Mouse (Mus musculus) ES-E14 (cell line): Measurements from ENCODE around the gene Lenep. TPM values are rescaled to one million over a fixed set of nuclear protein-coding genes. Genes with fewer than 3 reads are reported as not detected.
A peak's percentile ranks its signal among the peaks of the same experiment; 100 is the strongest.

Source experiments
- DNase-seq: peaks from one replicate; pipeline ENCODE4 v3.0.0-alpha.2; 2013; ENCODE audit warnings: low read depth, low spot score
- H3K27ac ChIP-seq: 2 replicates; pipeline ENCODE4 v1.5.1; 2012; ENCODE audit warnings: low read depth, mild to moderate bottlenecking, low read length, moderate library complexity, mixed read lengths; ENCODE audit not compliant: poor library complexity, insufficient read depth, severe bottlenecking
- H3K36me3 ChIP-seq: 2 replicates; pipeline ENCODE4 v1.6.1; 2012; ENCODE audit warnings: mild to moderate bottlenecking, low read length, moderate library complexity, mixed read lengths; ENCODE audit not compliant: control insufficient read depth, poor library complexity, insufficient read depth, severe bottlenecking
- H3K4me1 ChIP-seq, 2 experiments: fragments of 150-350 bp in 1 of 2; sonication (generic) in 1 of 2; 2 replicates each; pipeline ENCODE4 v1.6.1; 2012; ENCODE audit warnings: low read length in 2 of 2, mild to moderate bottlenecking in 1 of 2, mixed read lengths in 1 of 2; ENCODE audit not compliant: control insufficient read depth in 2 of 2, insufficient read depth in 2 of 2, poor library complexity in 1 of 2
- H3K4me3 ChIP-seq, 2 experiments: fragments of 150-350 bp in 1 of 2; sonication (generic) in 1 of 2; 2 replicates each; pipeline ENCODE4 v1.5.1; 2012; ENCODE audit warnings: low read length in 2 of 2, low read depth in 1 of 2, mild to moderate bottlenecking in 1 of 2, mixed read lengths in 1 of 2; ENCODE audit not compliant: insufficient read depth in 1 of 2, poor library complexity in 1 of 2, severe bottlenecking in 1 of 2
- H3K9ac ChIP-seq: 2 replicates; pipeline ENCODE4 v1.6.1; 2012; ENCODE audit warnings: low read depth, mild to moderate bottlenecking, low read length, mixed read lengths; ENCODE audit not compliant: poor library complexity, insufficient read depth, severe bottlenecking
- H3K9me3 ChIP-seq: fragments of 150-350 bp; sonication (generic); 2 replicates; pipeline ENCODE4 v1.6.1; 2012; ENCODE audit warnings: low read depth, mild to moderate bottlenecking, low read length; ENCODE audit not compliant: control insufficient read depth, insufficient read depth
- CHD2 ChIP-seq: IDR thresholded peaks from 2 replicates; pipeline ENCODE4 v1.6.1; 2014; ENCODE audit warnings: mild to moderate bottlenecking, low read depth, low read length, inconsistent platforms
- HCFC1 ChIP-seq: IDR thresholded peaks from 2 replicates; pipeline ENCODE4 v1.6.1; 2012; ENCODE audit warnings: low read length, inconsistent platforms, borderline replicate concordance; ENCODE audit not compliant: insufficient read depth
- MAFK ChIP-seq: IDR thresholded peaks from 2 replicates; pipeline ENCODE4 v1.6.1; 2014; ENCODE audit warnings: mild to moderate bottlenecking, low read depth, low read length, inconsistent platforms; ENCODE audit not compliant: insufficient read depth
- ZC3H11A ChIP-seq: IDR thresholded peaks from 2 replicates; pipeline ENCODE4 v1.6.1; 2012; ENCODE audit warnings: low read depth, mild to moderate bottlenecking, inconsistent platforms, low read length, borderline replicate concordance
- ZNF384 ChIP-seq: IDR thresholded peaks from 2 replicates; pipeline ENCODE4 v1.6.1; 2012; ENCODE audit warnings: low read depth, low read length, inconsistent platforms
- in situ Hi-C, 2 experiments: fragments of 600-800 bp; cut with MboI; formaldehyde crosslinking; loops; one replicate each; pipeline ENCODE4 v1.15.1; 2025; ENCODE audit warnings: low sequenced_read_pairs in 2 of 2, inconsistent platforms in 1 of 2; ENCODE audit not compliant: unreplicated experiment in 2 of 2
- total RNA-seq: library from RNA; depleted of rRNA; stranded (reverse); fragments of 300-350 nt; gene quantifications from 2 replicates; pipeline ENCODE4 v1.2.3, GENCODE M21; 2012

Gene Lenep
- total RNA-seq, 1 experiment, result not detected

DNA sequence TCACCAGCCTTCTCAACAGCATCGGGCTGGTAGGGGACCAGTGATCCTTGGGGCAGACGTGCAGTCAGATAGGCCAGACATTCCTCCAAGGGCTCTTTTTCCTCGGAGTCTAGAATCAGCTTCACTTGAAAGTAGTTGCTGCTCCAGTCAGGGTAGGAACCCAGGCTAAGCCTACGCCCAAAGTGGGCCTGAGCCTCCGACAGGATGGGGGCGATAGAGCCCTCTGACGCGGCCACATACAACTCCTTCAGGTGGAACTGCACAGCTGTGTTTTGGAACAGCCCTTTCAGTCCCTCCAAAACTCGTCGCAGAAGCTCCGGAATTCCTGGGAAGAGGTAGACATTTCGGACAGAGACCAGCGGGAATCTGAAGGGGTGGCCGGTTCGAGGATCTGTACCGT lies 5.9 kb upstream of the Lenep start:
- peaks cover 14% of the 10 kb centered on the region; the same call in 1 of the 2 replicates for H3K36me3 ChIP-seq
- peaks cover 0 to 14% of the 10 kb centered on the region in 2 experiments; a peak in 2 of 4 replicates for H3K4me1 ChIP-seq
- H3K9ac ChIP-seq, result peak overlapping the region; percentile 41
- no peaks in the 10 kb centered on the region for H3K9me3 ChIP-seq
- peak overlapping the region; percentile 40 to 47; a peak in 3 of 4 replicates for H3K4me3 ChIP-seq
- in situ Hi-C loops, result no loop called here
- DNase-seq, result no peak
- TF ChIP-seq HCFC1, result no peak
- no peak for TF ChIP-seq CHD2
- no peak for TF ChIP-seq ZNF384
- TF ChIP-seq ZC3H11A, result no peak
- no peak for TF ChIP-seq MAFK
- no peak overlapping the region for H3K27ac ChIP-seq

DNA sequence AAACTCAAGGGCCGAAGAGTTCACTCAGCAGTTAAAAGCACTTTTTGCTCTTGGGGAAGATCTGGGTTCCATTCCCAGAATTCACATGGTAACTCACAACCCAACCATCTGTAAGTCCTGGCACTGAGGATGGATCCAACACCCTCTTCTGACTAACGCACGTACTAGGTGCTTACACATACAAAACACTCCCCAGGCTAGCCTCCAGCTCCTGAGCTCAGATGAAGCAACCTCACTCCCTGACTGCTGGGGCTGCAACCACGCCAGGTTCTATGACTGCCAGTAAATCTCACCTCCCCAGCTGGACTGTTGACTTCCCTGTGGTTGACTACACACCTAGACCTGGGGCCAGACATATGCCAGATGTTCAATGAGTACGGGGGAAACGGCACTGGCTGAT lies 4.3 kb upstream of the Lenep start:
- Histone ChIP-seq H3K36me3 (peaks cover 22% of the 10 kb centered on the region; the same call in 1 of the 2 replicates), H3K9me3 (no peaks in the 10 kb centered on the region), H3K9ac (no peak overlapping the region), H3K27ac (no peak overlapping the region), H3K4me1 (peaks cover 0 to 17% of the 10 kb centered on the region in 2 experiments; a peak in 2 of 4 replicates), H3K4me3 (no peak overlapping the region)
- TF ChIP-seq HCFC1 (no peak), CHD2 (no peak), MAFK (no peak), ZNF384 (no peak), ZC3H11A (no peak)
- in situ Hi-C loops, result no loop called here
- DNase-seq, result no peak

DNA sequence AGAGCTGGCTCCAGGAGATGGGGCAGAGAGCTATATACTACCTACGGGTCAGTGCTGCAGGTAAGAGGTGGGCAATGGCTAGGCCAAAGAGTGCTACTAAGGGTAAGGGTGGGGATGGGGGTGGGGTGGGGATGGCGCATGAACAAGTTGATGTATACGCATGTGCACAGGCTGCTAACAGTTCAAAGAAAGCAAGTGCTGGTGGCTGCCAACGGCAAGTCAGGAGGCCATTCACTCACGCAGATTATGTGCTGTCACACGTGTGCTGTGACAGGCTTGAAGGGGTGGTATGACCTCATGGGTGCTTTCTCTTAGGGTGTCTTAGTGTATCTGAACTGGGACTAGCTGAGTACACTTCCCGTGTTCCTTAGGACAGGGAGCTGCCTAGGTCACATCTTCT lies 1.3 kb downstream of the Lenep start:
- no peak overlapping the region for H3K27ac ChIP-seq
- no peak for DNase-seq
- H3K9me3 ChIP-seq, result no peaks in the 10 kb centered on the region
- in situ Hi-C loops, result no loop called here
- no peak overlapping the region for H3K4me3 ChIP-seq
- TF ChIP-seq ZC3H11A (no peak), ZNF384 (no peak), HCFC1 (no peak), MAFK (no peak), CHD2 (no peak)
- no peak overlapping the region for H3K9ac ChIP-seq
- H3K4me1 ChIP-seq, result peaks cover 0 to 4% of the 10 kb centered on the region in 2 experiments; a peak in 1 of 4 replicates
- peaks cover 20% of the 10 kb centered on the region; the same call in 1 of the 2 replicates for H3K36me3 ChIP-seq

DNA sequence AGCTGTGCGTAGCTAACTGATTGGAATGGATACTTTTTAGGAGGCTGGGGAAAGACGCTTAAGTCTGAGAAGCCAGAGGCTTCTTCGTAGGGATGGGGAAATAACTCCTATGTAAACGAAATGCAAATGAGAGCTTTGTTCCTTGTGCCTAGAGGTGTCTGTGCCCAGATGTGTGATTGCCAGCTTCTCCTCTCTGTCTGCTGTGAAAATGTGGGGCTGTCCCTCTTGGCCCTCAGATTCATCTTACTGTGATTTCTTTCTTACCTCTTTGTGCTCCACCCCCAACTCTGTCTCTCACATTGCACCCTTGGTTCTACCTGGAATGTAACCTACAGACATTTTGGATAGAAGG lies 6.0 kb downstream of the Lenep start:
- Histone ChIP-seq H3K9ac (peak overlapping the region; percentile 21; the same call in 1 of the 2 replicates), H3K9me3 (no peaks in the 10 kb centered on the region), H3K27ac (no peak overlapping the region), H3K4me3 (peak overlapping the region; percentile 52 to 64; a peak in 3 of 4 replicates), H3K36me3 (peaks cover 4% of the 10 kb centered on the region; the same call in 1 of the 2 replicates), H3K4me1 (no peaks in the 10 kb centered on the region; a peak in 1 of 4 replicates)
- TF ChIP-seq ZNF384, result no peak
- TF ChIP-seq CHD2, result no peak
- TF ChIP-seq HCFC1, result no peak
- no peak for TF ChIP-seq MAFK
- TF ChIP-seq ZC3H11A, result no peak
- in situ Hi-C loops, result no loop called here
- no peak for DNase-seq

DNA sequence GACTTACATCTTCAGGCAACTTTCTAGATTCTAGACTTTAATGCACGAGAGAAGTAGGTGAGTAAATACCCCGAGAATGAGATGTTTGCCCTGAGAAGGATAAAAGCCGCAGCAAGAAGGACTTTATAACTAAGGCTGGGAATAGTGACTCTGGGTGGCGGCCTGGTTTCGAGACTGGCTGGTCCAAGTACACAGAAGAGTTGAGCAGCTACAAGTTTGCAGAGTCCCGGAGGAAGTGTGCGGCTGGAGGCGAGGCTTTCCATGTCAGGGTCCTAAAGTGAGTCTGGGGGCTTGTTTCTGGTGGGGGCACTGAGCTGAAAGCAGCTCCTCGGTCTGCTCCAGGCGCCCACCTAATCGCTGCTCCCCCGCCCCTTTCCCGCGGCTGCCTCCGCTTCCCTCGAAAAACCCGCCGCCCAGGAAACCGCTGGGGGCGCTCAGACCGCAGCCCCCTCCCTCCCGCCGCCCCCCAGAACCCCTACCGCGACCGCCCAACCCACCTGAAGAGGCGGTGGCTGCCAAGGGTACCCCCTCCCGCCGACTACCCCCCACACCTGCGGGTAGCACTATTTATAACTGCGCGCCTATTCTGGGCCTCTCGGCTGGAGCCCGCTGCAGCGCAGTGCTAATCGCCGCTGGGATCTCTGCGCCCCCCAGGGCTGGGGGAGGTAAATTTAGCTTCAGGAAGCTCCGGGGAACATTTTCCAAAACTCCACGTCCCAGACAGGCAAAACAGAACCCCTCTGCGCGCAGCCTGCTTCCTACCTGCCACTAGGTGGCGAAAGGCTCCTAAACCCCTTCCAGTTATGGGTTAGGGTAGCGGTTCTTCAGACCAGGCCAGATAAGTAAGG lies 6.6 kb downstream of the Lenep start:
- no peaks in the 10 kb centered on the region for H3K9me3 ChIP-seq
- H3K27ac ChIP-seq, result no peak overlapping the region
- TF ChIP-seq HCFC1 (no peak), MAFK (no peak), ZNF384 (no peak), ZC3H11A (no peak), CHD2 (no peak)
- H3K36me3 ChIP-seq, result no peaks in the 10 kb centered on the region
- in situ Hi-C loops, result no loop called here
- H3K4me3 ChIP-seq, result peak overlapping the region; percentile 52 to 64
- peaks cover 0 to 4% of the 10 kb centered on the region in 2 experiments; a peak in 3 of 4 replicates for H3K4me1 ChIP-seq
- DNase-seq, result peak; percentile 82
- H3K9ac ChIP-seq, result peak overlapping the region; percentile 67
